Mouse (Mus musculus) limb, embryonic 14.5 days (tissue): ENCODE measurements around the gene Dntt. TPM values are rescaled to one million over a fixed set of nuclear protein-coding genes. Genes with fewer than 3 reads are reported as not detected.
A peak's percentile ranks its signal among the peaks of the same experiment; 100 is the strongest.

ENCODE experiments used
- ATAC-seq: fragments of 200-750 bp; cut with Nextera tagmentation; 2 replicates; pipeline ENCODE4 v1.8.0; 2017; ENCODE audit warnings: low read depth, moderate number of reproducible peaks, moderate TSS enrichment; ENCODE audit not compliant: low FRiP score
- DNase-seq: peaks from one replicate; pipeline ENCODE4 v3.0.0-alpha.2; 2015; ENCODE audit warnings: low spot score
- H3K27ac ChIP-seq: fragments of 300-500 bp; sonication (generic); replicated peaks from 2 replicates; pipeline ENCODE4 v1.5.1; 2014; ENCODE audit warnings: low read depth, mild to moderate bottlenecking, low read length, moderate library complexity, mixed read lengths
- H3K27me3 ChIP-seq: fragments of 300-500 bp; sonication (generic); 2 replicates; pipeline ENCODE4 v1.6.1; 2014; ENCODE audit warnings: low read length, mixed read lengths; ENCODE audit not compliant: control insufficient read depth, insufficient read depth
- H3K36me3 ChIP-seq: fragments of 300-500 bp; sonication (generic); 2 replicates; pipeline ENCODE4 v1.6.1; 2014; ENCODE audit warnings: mild to moderate bottlenecking, low read length, moderate library complexity, mixed read lengths; ENCODE audit not compliant: control insufficient read depth, insufficient read depth
- H3K4me1 ChIP-seq: fragments of 300-500 bp; sonication (generic); 2 replicates; pipeline ENCODE4 v1.6.1; 2014; ENCODE audit warnings: antibody characterized with exemption, low read length, mixed read lengths; ENCODE audit not compliant: control insufficient read depth, insufficient read depth
- H3K4me2 ChIP-seq: fragments of 300-500 bp; sonication (generic); replicated peaks from 2 replicates; pipeline ENCODE4 v1.6.1; 2014; ENCODE audit warnings: low read depth, mild to moderate bottlenecking, low read length, moderate library complexity; ENCODE audit not compliant: severe bottlenecking
- H3K4me3 ChIP-seq: fragments of 300-500 bp; sonication (generic); replicated peaks from 2 replicates; pipeline ENCODE4 v1.5.1; 2014; ENCODE audit warnings: low read length
- H3K9ac ChIP-seq: fragments of 300-500 bp; sonication (generic); 2 replicates; pipeline ENCODE4 v1.6.1; 2014; ENCODE audit warnings: mild to moderate bottlenecking, low read depth, low read length, moderate library complexity; ENCODE audit not compliant: severe bottlenecking
- H3K9me3 ChIP-seq: fragments of 300-500 bp; sonication (generic); 2 replicates; pipeline ENCODE4 v1.6.1; 2016; ENCODE audit warnings: low read length; ENCODE audit not compliant: control insufficient read depth
- POLR2A ChIP-seq: fragments of 200-500 bp; IDR thresholded peaks from 2 replicates; pipeline ENCODE4 v1.8.0; 2012; ENCODE audit warnings: inconsistent platforms, mild to moderate bottlenecking, moderate library complexity, borderline replicate concordance; ENCODE audit not compliant: insufficient read depth, insufficient read length; ENCODE audit errors: extremely low read depth
- WGBS: fragments of 180-500 bp; shearing (Covaris S2); extraction: QIAGEN DNeasy Blood & Tissue Kit; methylation state at CpG from one replicate; pipeline ENCODE4 v1.1.7; 2014; 5-methylcytosine and 5-hydroxymethylcytosine counted together
- polyA plus RNA-seq, 2 experiments: library from polyadenylated mRNA; depleted of rRNA in 1 of 2; stranded (reverse) in 1 of 2; unstranded in 1 of 2; fragments of >200 nt; fragmentation: Nextera tagmentation in 1 of 2; extraction: Ambion mirVana in 1 of 2; gene quantifications; 2 replicates each; pipeline versions ENCODE4 v1.2.1 to v1.2.3; 2012 to 2014

Gene Dntt
- polyA plus RNA-seq, 2 experiments, result not detected

DNA sequence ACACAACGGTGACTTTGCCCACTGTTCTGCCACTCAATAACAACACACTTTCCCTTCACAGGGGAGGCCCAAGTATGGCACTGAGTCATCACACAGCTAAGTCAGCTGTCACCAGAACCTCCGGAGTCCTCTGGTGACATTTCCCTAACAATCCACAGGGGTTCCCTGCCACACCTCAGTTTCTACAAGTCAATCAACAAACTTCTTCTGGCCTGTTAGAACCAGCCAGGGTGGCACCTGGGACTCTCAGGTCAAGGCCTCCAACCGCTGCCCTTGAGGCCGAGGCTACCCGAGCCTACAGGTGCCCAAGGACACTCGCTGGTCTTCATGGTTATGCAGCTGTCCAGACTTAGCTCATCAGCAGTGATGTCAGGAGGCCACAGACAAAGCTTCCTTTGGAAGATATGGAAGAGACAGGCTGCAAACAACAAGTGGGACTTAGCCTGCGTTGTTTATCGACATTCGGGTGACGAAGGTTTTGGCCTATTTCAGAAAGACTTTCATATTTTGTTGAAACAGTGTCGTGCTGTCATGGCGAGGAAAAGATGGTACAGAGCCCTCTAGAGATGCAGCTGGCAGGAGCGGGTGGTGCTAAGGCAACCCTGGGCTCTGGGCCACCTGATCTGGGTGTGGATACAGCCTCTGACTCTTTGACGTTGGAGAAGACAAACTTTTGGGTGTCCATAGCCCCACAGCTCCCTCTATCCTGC is 44.8 kb downstream of the Dntt start:
- Histone ChIP-seq H3K4me3 (no peak overlapping the region), H3K4me1 (no peaks in the 10 kb centered on the region), H3K36me3 (no peaks in the 10 kb centered on the region), H3K9ac (no peak overlapping the region), H3K27me3 (no peaks in the 10 kb centered on the region), H3K9me3 (no peaks in the 10 kb centered on the region), H3K4me2 (no peak overlapping the region), H3K27ac (no peak overlapping the region)
- no peak for TF ChIP-seq POLR2A
- 85% methylated on average over 14 of the region's 14 CpGs for WGBS
- ATAC-seq (no peak), DNase-seq (no peak)

DNA sequence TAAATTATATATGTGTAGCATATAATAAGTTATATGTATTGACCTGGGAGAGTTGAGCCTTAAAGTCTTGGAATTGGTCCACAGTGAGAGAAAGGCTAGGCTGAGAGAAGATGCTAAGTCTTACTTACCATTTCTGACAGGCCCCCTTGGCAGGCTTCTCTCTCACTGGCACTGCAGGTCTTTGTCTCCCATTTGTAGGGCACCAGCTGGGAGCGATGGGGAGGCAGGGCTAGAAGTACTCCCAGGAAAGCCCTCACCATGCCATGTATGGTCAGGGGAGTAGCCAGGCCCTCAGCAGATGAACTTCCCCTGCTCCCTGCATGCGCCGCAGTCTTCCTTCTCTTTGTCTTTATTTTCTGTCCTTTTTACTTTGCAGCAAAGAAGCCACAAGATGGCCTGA is 47.8 kb downstream of the Dntt start, which contains the start of gene Opalin:
TSS of gene Opalin (minus strand) at position 208 of the 400 bp plus-strand sequence.
- no peak within 1 kb of the TSS for H3K27ac ChIP-seq
- no peak within 1 kb of the TSS for H3K4me2 ChIP-seq
- 74% methylated on average over 3 of the region's 3 CpGs for WGBS
- H3K9me3 ChIP-seq, result no peaks in the 10 kb centered on the region
- H3K4me1 ChIP-seq, result no peaks in the 10 kb centered on the region
- no peak for DNase-seq
- no peak within 1 kb of the TSS for H3K4me3 ChIP-seq
- H3K36me3 ChIP-seq, result no peaks in the 10 kb centered on the region
- H3K9ac ChIP-seq, result no peak within 1 kb of the TSS
- ATAC-seq, result no peak
- H3K27me3 ChIP-seq, result no peaks in the 10 kb centered on the region
- TF ChIP-seq POLR2A, result no peak

DNA sequence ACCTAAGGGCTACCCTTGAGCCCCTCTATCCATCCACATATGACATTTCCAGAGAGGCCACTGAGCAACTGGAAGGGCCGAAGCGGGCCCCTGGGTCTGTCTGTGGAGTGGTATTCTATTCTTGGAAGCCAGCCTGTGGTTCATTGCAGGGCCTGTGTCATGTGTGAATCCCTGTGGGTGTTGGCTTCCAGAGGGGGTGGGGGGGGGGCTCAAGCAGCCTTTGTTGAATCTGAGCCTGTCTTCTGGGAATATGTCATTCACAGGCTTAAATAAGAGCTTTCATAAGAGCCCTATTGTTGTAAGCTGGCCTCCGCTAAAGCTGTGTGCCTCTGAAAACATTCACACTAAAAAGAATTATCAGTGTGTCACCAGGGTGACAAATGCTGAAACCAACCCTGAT is 52.5 kb downstream of the Dntt start:
- no peak overlapping the region for H3K9ac ChIP-seq
- ATAC-seq (peak; percentile 67), DNase-seq (no peak)
- no peaks in the 10 kb centered on the region; the same call in 1 of the 2 replicates for H3K4me1 ChIP-seq
- no peak for TF ChIP-seq POLR2A
- no peaks in the 10 kb centered on the region for H3K9me3 ChIP-seq
- no peak overlapping the region for H3K4me3 ChIP-seq
- H3K4me2 ChIP-seq, result no peak overlapping the region
- no peak overlapping the region for H3K27ac ChIP-seq
- 85% methylated on average over 3 of the region's 3 CpGs for WGBS
- H3K36me3 ChIP-seq, result no peaks in the 10 kb centered on the region
- no peaks in the 10 kb centered on the region for H3K27me3 ChIP-seq

DNA sequence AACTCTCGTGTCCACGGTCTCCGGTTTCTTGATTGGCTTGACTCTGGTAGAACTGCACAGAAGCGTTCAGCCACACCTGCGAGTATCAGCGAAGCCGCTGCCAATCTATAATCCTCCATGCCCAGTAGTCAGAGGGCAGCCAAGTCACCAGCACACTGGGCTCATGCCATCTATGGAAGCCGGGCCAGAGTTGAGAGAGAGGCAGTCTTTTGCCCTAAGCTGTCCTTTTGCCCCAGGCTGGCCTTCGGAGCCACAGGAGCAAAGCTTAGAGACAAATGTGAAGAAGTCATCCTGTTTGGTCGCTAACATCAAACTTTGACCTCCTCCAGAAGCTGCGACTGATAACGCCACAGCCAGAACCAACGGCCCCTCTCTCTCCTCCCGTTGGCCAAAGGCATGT is 54.6 kb downstream of the Dntt start:
- Histone ChIP-seq H3K27ac (no peak overlapping the region), H3K4me1 (no peaks in the 10 kb centered on the region; the same call in 1 of the 2 replicates), H3K9ac (no peak overlapping the region), H3K4me3 (no peak overlapping the region), H3K27me3 (no peaks in the 10 kb centered on the region), H3K9me3 (no peaks in the 10 kb centered on the region), H3K36me3 (no peaks in the 10 kb centered on the region), H3K4me2 (no peak overlapping the region)
- TF ChIP-seq POLR2A, result no peak
- WGBS, result 88% methylated on average over 14 of the region's 14 CpGs
- ATAC-seq (no peak), DNase-seq (no peak)

DNA sequence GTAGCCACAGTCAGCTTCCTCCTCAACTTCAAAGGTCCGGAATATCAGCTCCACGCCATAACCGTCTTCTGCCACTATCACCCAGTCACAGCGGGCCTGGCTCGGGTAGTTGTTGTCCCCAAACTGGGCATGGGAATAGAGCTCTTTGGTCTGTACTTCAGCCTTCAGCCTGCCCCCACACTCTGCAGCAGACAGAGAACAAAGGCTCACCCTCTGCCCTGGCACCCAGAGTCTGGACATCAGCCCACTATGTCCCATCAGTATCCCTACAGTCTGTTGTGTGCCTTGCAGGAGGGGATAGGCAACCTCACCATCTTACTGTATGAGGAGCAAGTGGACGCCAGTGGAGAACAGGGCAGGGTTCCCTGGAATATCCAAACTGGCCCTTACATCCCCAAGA is 57.2 kb downstream of the Dntt start:
- H3K9me3 ChIP-seq, result no peaks in the 10 kb centered on the region
- H3K4me2 ChIP-seq, result no peak overlapping the region
- H3K27ac ChIP-seq, result no peak overlapping the region
- H3K4me1 ChIP-seq, result no peaks in the 10 kb centered on the region; the same call in 1 of the 2 replicates
- no peak overlapping the region for H3K4me3 ChIP-seq
- no peak overlapping the region for H3K9ac ChIP-seq
- no peak for DNase-seq
- ATAC-seq, result no peak
- 94% methylated on average over 6 of the region's 6 CpGs for WGBS
- no peak for TF ChIP-seq POLR2A
- H3K27me3 ChIP-seq, result 0 out of 2 replicates have a peak, but pooled peaks cover 3% of the 10 kb centered on the region
- H3K36me3 ChIP-seq, result no peaks in the 10 kb centered on the region

DNA sequence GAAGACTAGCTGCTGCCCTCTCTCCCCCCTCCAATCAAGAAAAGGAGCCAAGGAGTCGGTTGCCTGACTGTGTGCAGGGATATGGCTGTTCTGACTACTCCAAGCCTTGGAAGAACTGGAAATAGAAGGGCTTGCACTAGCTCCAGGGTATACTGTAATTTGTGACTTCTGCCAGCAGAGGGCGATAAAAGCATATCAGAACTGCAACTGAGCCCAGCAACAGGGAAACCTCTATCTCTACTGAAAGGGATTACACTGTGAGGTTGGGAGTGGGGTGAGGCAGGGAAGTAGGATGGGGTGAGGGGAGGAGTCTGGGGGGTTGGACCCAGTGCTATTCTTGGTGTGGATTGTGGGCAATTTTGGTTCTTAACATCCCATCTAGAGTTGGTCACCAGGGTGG is 57.6 kb downstream of the Dntt start:
- H3K27me3 ChIP-seq, result 0 out of 2 replicates have a peak, but pooled peaks cover 3% of the 10 kb centered on the region
- no peaks in the 10 kb centered on the region; the same call in 1 of the 2 replicates for H3K4me1 ChIP-seq
- no peak overlapping the region for H3K27ac ChIP-seq
- H3K9ac ChIP-seq, result no peak overlapping the region
- ATAC-seq, result peak; percentile 46; the same call in 1 of the 2 replicates
- no peaks in the 10 kb centered on the region for H3K9me3 ChIP-seq
- no peaks in the 10 kb centered on the region for H3K36me3 ChIP-seq
- no peak for TF ChIP-seq POLR2A
- no peak overlapping the region for H3K4me3 ChIP-seq
- H3K4me2 ChIP-seq, result no peak overlapping the region
- 6% methylated on average over 2 of the region's 2 CpGs for WGBS
- DNase-seq, result peak; percentile 70
